Mouse (Mus musculus): ENCODE results near the gene Rgs7. TPM values are rescaled to one million over a fixed set of nuclear protein-coding genes. Genes with fewer than 3 reads are reported as not detected.

Gene Rgs7
- total and polyA plus RNA-seq, 3 experiments, result not detected

GRCm38 (mm10) chr1:175529858-175530257 lies 37.6 kb upstream of the Rgs7 start:
- H3K4me3 ChIP-seq (ENCODE audit: control insufficient read depth in 1 of 2, insufficient read depth in 1 of 2, low read depth in 2 of 2, low read length in 2 of 2), result no peak overlapping the region
- 0 out of 4 replicates have a peak, but pooled peaks cover 0 to under 1% of the 10 kb centered on the region in 2 experiments for H3K4me1 ChIP-seq (ENCODE audit: control insufficient read depth in 1 of 2, insufficient read depth in 2 of 2, low read length in 2 of 2)
- no peak overlapping the region for H3K9ac ChIP-seq (ENCODE audit: control insufficient read depth, low read depth, low read length, poor library complexity, severe bottlenecking)
- no peak for DNase-seq (ENCODE audit: low read depth, low spot score)
- H3K36me3 ChIP-seq (ENCODE audit: control insufficient read depth in 1 of 2, insufficient read depth in 2 of 2, low read length in 2 of 2), result no peaks in the 10 kb centered on the region; a peak in 1 of 4 replicates
- TF ChIP-seq NELFE (IDR thresholded peaks at IDR 0.05; ENCODE audit: low read depth, low read length), result no peak
- TF ChIP-seq ZMIZ1 (IDR thresholded peaks at IDR 0.05; ENCODE audit: low read depth, low read length), result no peak
- no peak for TF ChIP-seq SIN3A (IDR thresholded peaks at IDR 0.05; ENCODE audit: low read length)
- TF ChIP-seq POLR2AphosphoS5 (IDR thresholded peaks at IDR 0.05; ENCODE audit: borderline replicate concordance, low read depth, low read length), result no peak
- TF ChIP-seq POLR2AphosphoS2 (IDR thresholded peaks at IDR 0.05; ENCODE audit: low read length), result no peak
- no peak for TF ChIP-seq MAX (IDR thresholded peaks at IDR 0.05; ENCODE audit: low read length)
- TF ChIP-seq MYB (IDR thresholded peaks at IDR 0.05; ENCODE audit: low read depth, low read length), result no peak
- TF ChIP-seq MYC (IDR thresholded peaks at IDR 0.05; ENCODE audit: low read depth, low read length), result no peak
- TF ChIP-seq ETS1 (IDR thresholded peaks at IDR 0.05; ENCODE audit: low read depth, low read length), result no peak
- no peak overlapping the region for H3K27ac ChIP-seq (ENCODE audit: control insufficient read depth, low read depth, low read length)
- no peaks in the 10 kb centered on the region for H3K27me3 ChIP-seq (ENCODE audit: control insufficient read depth in 1 of 2, insufficient read depth in 2 of 2, low read length in 2 of 2)
- H3K79me2 ChIP-seq (ENCODE audit: control insufficient read depth, insufficient read depth, low read length, poor library complexity), result no peaks in the 10 kb centered on the region
- H3K9me3 ChIP-seq (replicated peaks; ENCODE audit: insufficient read depth, low read length), result no peaks in the 10 kb centered on the region

GRCm38 (mm10) chr1:175524626-175525294 lies 32.5 kb upstream of the Rgs7 start:
- TF ChIP-seq EP300 (IDR thresholded peaks at IDR 0.05; ENCODE audit: low read depth in 1 of 2, low read length in 2 of 2) (peak in 1 of 2 experiments; percentile 70; a peak in 2 of 4 replicates), E2F4 (IDR thresholded peaks at IDR 0.05; ENCODE audit: borderline replicate concordance, low read depth, low read length) (no peak), UBTF (IDR thresholded peaks at IDR 0.05; ENCODE audit: borderline replicate concordance, insufficient read depth, low read depth, low read length) (no peak), ZMIZ1 (IDR thresholded peaks at IDR 0.05; ENCODE audit: low read depth, low read length) (no peak), TBP (IDR thresholded peaks at IDR 0.05; ENCODE audit: low read depth, low read length) (peak; percentile 92), NELFE (IDR thresholded peaks at IDR 0.05; ENCODE audit: low read depth, low read length) (no peak), SMC3 (IDR thresholded peaks at IDR 0.05; ENCODE audit: low read depth, low read length) (no peak), POLR2AphosphoS5 (IDR thresholded peaks at IDR 0.05; ENCODE audit: borderline replicate concordance, low read depth, low read length) (no peak), POLR2A (IDR thresholded peaks at IDR 0.05; ENCODE audit: control insufficient read depth in 1 of 2, insufficient read depth in 1 of 2, low read depth in 1 of 2, low read length in 2 of 2, poor library complexity in 1 of 2) (no peak), TAL1 (IDR thresholded peaks at IDR 0.05; ENCODE audit: low read length) (no peak)
- Histone ChIP-seq H3K4me3 (ENCODE audit: control insufficient read depth in 1 of 2, insufficient read depth in 1 of 2, low read depth in 2 of 2, low read length in 2 of 2) (no peak overlapping the region), H3K9ac (ENCODE audit: control insufficient read depth, low read depth, low read length, poor library complexity, severe bottlenecking) (no peak overlapping the region), H3K79me2 (ENCODE audit: control insufficient read depth, insufficient read depth, low read length, poor library complexity) (no peaks in the 10 kb centered on the region), H3K36me3 (ENCODE audit: control insufficient read depth in 1 of 2, insufficient read depth in 2 of 2, low read length in 2 of 2) (peaks cover 0 to 2% of the 10 kb centered on the region in 2 experiments; a peak in 2 of 4 replicates), H3K27ac (ENCODE audit: control insufficient read depth, low read depth, low read length) (no peak overlapping the region), H3K27me3 (ENCODE audit: control insufficient read depth in 1 of 2, insufficient read depth in 2 of 2, low read length in 2 of 2) (no peaks in the 10 kb centered on the region), H3K4me1 (ENCODE audit: control insufficient read depth in 1 of 2, insufficient read depth in 2 of 2, low read length in 2 of 2) (peaks cover 0 to 3% of the 10 kb centered on the region in 2 experiments; a peak in 1 of 4 replicates), H3K9me3 (replicated peaks; ENCODE audit: insufficient read depth, low read length) (no peaks in the 10 kb centered on the region)
- peak; percentile 90 for DNase-seq (ENCODE audit: low read depth, low spot score)

Measured in MEL (cell line).